Mouse (Mus musculus) lung, postnatal 0 days (tissue): Measurements from ENCODE around the gene Hbb-bh2.

Source experiments
- CTCF ChIP-seq: IDR thresholded peaks from 2 replicates; pipeline ENCODE4 v1.5.1; 2016; ENCODE audit warnings: antibody characterized with exemption, mild to moderate bottlenecking
- EP300 ChIP-seq: IDR thresholded peaks from 2 replicates; pipeline ENCODE4 v1.6.1; 2016; ENCODE audit warnings: antibody characterized with exemption, mild to moderate bottlenecking, control low read depth

- TF ChIP-seq CTCF (no peak), EP300 (no peak)
Measured at GRCm38 (mm10) chr7:103812174-103812573, 28.1 kb downstream of the Hbb-bh2 start.
